21 mouse cellular contexts compared by ENCODE assay signal in genomic region chr16:19912582-19912981, GRCm38 (mm10).
DNase-seq lines count a peak whose midpoint lies in the region; ATAC-seq and TF ChIP-seq lines count a peak whose summit lies in the region.
"Had no signal": no experiment of that assay in that cellular context is flagged by ENCODE, and none has a peak within 500 bp of the region (broad histone marks: within the 10 kb centered on the region; RNA-seq: fewer than 3 reads in every experiment).

No protein-coding gene starts in this region.

- ATAC-seq in granulocyte monocyte progenitor cell, adult 5-6 weeks (replicated peaks; ENCODE audit: poor library complexity, severe bottlenecking), result peak; percentile 83
- ATAC-seq in forebrain, embryonic 15.5 days (replicated peaks), result no peak
- ATAC-seq in kidney, embryonic 15.5 days (replicated peaks; ENCODE audit: low FRiP score), result no peak
- ATAC-seq: activated CD4-positive, CD25-positive, alpha-beta regulatory T cell, adult 4 months; forebrain, embryonic 16.5 days; intestine, embryonic 16.5 days; Patski had no signal

- no peaks in the 10 kb centered on the region for H3K36me3 ChIP-seq in forebrain, embryonic 15.5 days
- no peaks in the 10 kb centered on the region for H3K36me3 ChIP-seq in kidney, embryonic 15.5 days
- H3K36me3 ChIP-seq: embryonic facial prominence, embryonic 10.5 days; forebrain, embryonic 10.5 days; heart, embryonic 12.5 days; hindbrain, embryonic 10.5 days; hindbrain, embryonic 15.5 days had no signal

- no peak for TF ChIP-seq POLR2A in bone marrow, adult 2 months (IDR thresholded peaks at IDR 0.05; ENCODE audit: borderline replicate concordance, control insufficient read depth, low read depth, low read length)

- H3K4me1 ChIP-seq in bone marrow, adult 2 months (ENCODE audit: control insufficient read depth, insufficient read depth, low read length), result peaks cover 8% of the 10 kb centered on the region
- no peaks in the 10 kb centered on the region for H3K4me1 ChIP-seq in forebrain, embryonic 15.5 days
- no peaks in the 10 kb centered on the region for H3K4me1 ChIP-seq in kidney, embryonic 15.5 days
- H3K4me1 ChIP-seq: embryonic facial prominence, embryonic 10.5 days; forebrain, embryonic 10.5 days; heart, embryonic 12.5 days; hindbrain, embryonic 10.5 days; hindbrain, embryonic 15.5 days had no signal

- H3K9me3 ChIP-seq in forebrain, embryonic 15.5 days, result no peaks in the 10 kb centered on the region
- H3K9me3 ChIP-seq in kidney, embryonic 15.5 days (replicated peaks), result no peaks in the 10 kb centered on the region
- H3K9me3 ChIP-seq: embryonic facial prominence, embryonic 10.5 days; forebrain, embryonic 10.5 days; heart, embryonic 12.5 days; hindbrain, embryonic 10.5 days; hindbrain, embryonic 15.5 days had no signal

- peak; percentile 3 for DNase-seq in adrenal gland, adult 2 months
- DNase-seq in adrenal gland, postnatal 36 days, result no peak
- DNase-seq in Muller cell, postnatal 12 days (ENCODE audit: inconsistent ontology term), result no peak
- DNase-seq: adrenal gland, adult 8-10 months; cerebellum, adult 18-20 months; cerebellum, adult 9-11 months; cerebellum, postnatal 36 days; gastrocnemius, postnatal 10 days had no signal

- 31% methylated on average over 2 of the region's 2 CpGs for WGBS in bone marrow, adult 2 months
- WGBS in forebrain, embryonic 15.5 days, result 82% methylated on average over 2 of the region's 2 CpGs
- 79% methylated on average over 2 of the region's 2 CpGs for WGBS in kidney, embryonic 15.5 days

- peak overlapping the region; percentile 30; the same call in 1 of the 2 replicates for H3K27ac ChIP-seq in bone marrow, adult 2 months (ENCODE audit: control insufficient read depth, insufficient read depth, low read depth, low read length, poor library complexity)
- no peak overlapping the region for H3K27ac ChIP-seq in forebrain, embryonic 15.5 days (replicated peaks)
- H3K27ac ChIP-seq in kidney, embryonic 15.5 days, result no peak overlapping the region
- H3K27ac ChIP-seq: embryonic facial prominence, embryonic 10.5 days; forebrain, embryonic 10.5 days; hindbrain, embryonic 10.5 days; hindbrain, embryonic 15.5 days had no signal

- no peak overlapping the region for H3K4me3 ChIP-seq in bone marrow, adult 2 months (replicated peaks; ENCODE audit: control insufficient read depth, low read depth, low read length)
- H3K4me3 ChIP-seq in forebrain, embryonic 15.5 days, result no peak overlapping the region
- H3K4me3 ChIP-seq in kidney, embryonic 15.5 days (replicated peaks), result no peak overlapping the region
- H3K4me3 ChIP-seq: embryonic facial prominence, embryonic 10.5 days; forebrain, embryonic 10.5 days; heart, embryonic 12.5 days; hindbrain, embryonic 10.5 days; hindbrain, embryonic 15.5 days had no signal

- H3K4me2 ChIP-seq in forebrain, embryonic 15.5 days (replicated peaks), result no peak overlapping the region
- no peak overlapping the region for H3K4me2 ChIP-seq in kidney, embryonic 15.5 days
- H3K4me2 ChIP-seq: heart, embryonic 12.5 days; hindbrain, embryonic 15.5 days had no signal

- H3K27me3 ChIP-seq in forebrain, embryonic 15.5 days, result no peaks in the 10 kb centered on the region
- H3K27me3 ChIP-seq in kidney, embryonic 15.5 days, result no peaks in the 10 kb centered on the region
- H3K27me3 ChIP-seq: heart, embryonic 12.5 days; hindbrain, embryonic 15.5 days; Patski had no signal

- H3K9ac ChIP-seq in forebrain, embryonic 15.5 days (replicated peaks), result no peak overlapping the region
- no peak overlapping the region for H3K9ac ChIP-seq in kidney, embryonic 15.5 days
- H3K9ac ChIP-seq: heart, embryonic 12.5 days; hindbrain, embryonic 15.5 days had no signal

- TF ChIP-seq CTCF in bone marrow, adult 2 months (IDR thresholded peaks at IDR 0.05; ENCODE audit: control insufficient read depth, insufficient read depth, low read length), result no peak
